Mouse (Mus musculus) kidney, adult 2 months (tissue): ENCODE measurements around the gene Tshz2.

Source experiments
- CTCF ChIP-seq: fragments of 200-500 bp; conservative IDR thresholded peaks from 2 replicates; pipeline ENCODE4 v1.5.1; 2011; ENCODE audit warnings: low read depth, mild to moderate bottlenecking, control low read depth, low read length, moderate library complexity, mixed read lengths; ENCODE audit not compliant: insufficient read depth, insufficient read length
- POLR2A ChIP-seq: fragments of 200-500 bp; IDR thresholded peaks from one replicate; pipeline ENCODE4 v1.6.1; 2011; ENCODE audit warnings: low read depth, low read length, control low read depth

DNA sequence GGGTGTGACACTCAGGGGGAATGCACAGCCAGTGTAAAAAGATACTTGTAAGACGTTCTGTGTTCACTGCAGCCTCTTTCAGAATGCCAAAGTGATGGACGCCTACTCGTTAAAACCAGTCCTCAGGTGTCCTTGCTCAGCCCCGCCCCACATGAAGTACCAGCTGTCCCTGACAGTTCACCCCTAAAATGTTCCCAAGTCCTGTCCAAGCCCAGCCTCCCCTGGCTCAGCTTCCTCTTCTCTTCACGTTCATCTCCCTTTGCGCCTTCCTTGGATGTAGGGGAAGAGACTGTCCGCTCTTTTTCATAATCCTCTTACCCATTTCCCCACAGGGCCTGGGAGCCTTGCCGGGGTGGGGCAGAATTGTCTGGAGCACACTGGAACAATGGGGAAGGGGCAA, 374.0 kb downstream of the Tshz2 start:
- TF ChIP-seq CTCF, result no peak
- TF ChIP-seq POLR2A, result no peak
